Comparison of ENCODE assay signal across 8 mouse cellular contexts in the genomic region with DNA sequence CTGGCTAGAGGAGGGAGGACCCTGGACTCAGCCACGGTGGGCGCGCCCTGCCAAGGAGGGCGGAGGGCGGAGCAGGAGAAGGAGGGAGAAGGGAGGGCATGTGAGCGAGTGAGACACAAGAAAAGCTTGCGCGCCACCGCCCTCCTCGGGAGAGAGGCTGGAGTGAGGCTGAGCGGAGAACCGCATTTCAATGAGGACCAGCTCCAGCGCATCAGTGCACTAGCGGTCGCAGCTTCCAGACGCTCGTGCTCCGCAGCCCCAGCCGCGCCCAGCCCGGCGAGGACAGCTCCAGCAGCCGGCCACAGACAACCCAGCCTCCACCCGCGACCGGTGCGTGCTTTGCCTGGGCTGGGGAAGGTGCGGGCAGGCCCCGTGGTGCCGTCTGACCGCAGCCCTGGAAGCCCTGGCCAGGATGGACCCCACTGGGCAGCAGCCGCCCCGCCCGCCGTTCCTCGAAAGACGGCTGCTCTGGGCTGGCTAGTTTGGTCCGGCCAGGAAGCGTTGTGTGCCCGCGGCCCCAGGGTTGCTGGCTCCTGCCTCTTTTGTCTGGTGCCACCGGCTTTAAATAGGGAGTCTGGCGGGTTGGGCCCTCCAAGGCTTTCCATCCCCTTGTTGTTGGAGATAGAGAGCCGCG. TPM values are rescaled to one million over a fixed set of nuclear protein-coding genes. Genes with fewer than 3 reads are reported as not detected.
A peak's percentile ranks its signal among the peaks of the same experiment; 100 is the strongest.
DNase-seq lines count a peak whose midpoint lies in the region; ATAC-seq and TF ChIP-seq lines count a peak whose summit lies in the region.

No protein-coding gene starts in this region.

- intact Hi-C loops in left cerebral cortex, postnatal 36 days (cut with DNase I), result loop anchor here (2.0 kb wide), 2 partner anchors 88 to 112 kb away; no protein-coding TSS in a partner anchor

- no peak for TF ChIP-seq POLR2A in thymus, adult 2 months (IDR thresholded peaks at IDR 0.05; ENCODE audit: control insufficient read depth, extremely low read depth, insufficient read depth, low read length, poor library complexity)

- H3K4me2 ChIP-seq in intestine, embryonic 16.5 days (ENCODE audit: low read depth, low read length), result peak overlapping the region; percentile 90
- H3K4me2 ChIP-seq in midbrain, embryonic 13.5 days (replicated peaks), result peak overlapping the region; percentile 76
- H3K4me2 ChIP-seq in stomach, embryonic 16.5 days (ENCODE audit: low read depth, low read length), result peak overlapping the region; percentile 85

- peaks cover 38% of the 10 kb centered on the region for H3K27me3 ChIP-seq in embryonic facial prominence, embryonic 10.5 days (replicated peaks; ENCODE audit: low read depth, poor library complexity, severe bottlenecking)
- H3K27me3 ChIP-seq in intestine, embryonic 16.5 days (replicated peaks; ENCODE audit: control insufficient read depth, insufficient read depth, low read length), result peaks cover 11% of the 10 kb centered on the region; the same call in 1 of the 2 replicates
- H3K27me3 ChIP-seq in midbrain, embryonic 13.5 days, result no peaks in the 10 kb centered on the region
- H3K27me3 ChIP-seq in stomach, embryonic 16.5 days (ENCODE audit: control insufficient read depth, insufficient read depth, low read length), result peaks cover 12% of the 10 kb centered on the region
- H3K27me3 ChIP-seq in thymus, adult 2 months (ENCODE audit: control insufficient read depth, insufficient read depth, low read length), result no peaks in the 10 kb centered on the region

- DNase-seq in adrenal gland, postnatal 14 days, result peak; percentile 54
- peak; percentile 88 for DNase-seq in embryonic facial prominence, embryonic 10.5 days (ENCODE audit: low spot score)
- peak; percentile 74 to 88 for DNase-seq in gastrocnemius, postnatal 4 days (ENCODE audit: low spot score in 2 of 2)
- peak; percentile 86 to 89 for DNase-seq in left cerebral cortex, postnatal 36 days (ENCODE audit: low spot score in 2 of 2)
- DNase-seq in thymus, adult 2 months, result no peak

- H3K27ac ChIP-seq in embryonic facial prominence, embryonic 10.5 days (replicated peaks), result peak overlapping the region; percentile 91
- H3K27ac ChIP-seq in intestine, embryonic 16.5 days (ENCODE audit: low read length), result 0 out of 2 replicates have a peak overlapping the region, but pooled peaks have one; percentile 18
- peak overlapping the region; percentile 99 for H3K27ac ChIP-seq in midbrain, embryonic 13.5 days
- no peak overlapping the region; the same call in 1 of the 2 replicates for H3K27ac ChIP-seq in stomach, embryonic 16.5 days (ENCODE audit: low read length)
- no peak overlapping the region for H3K27ac ChIP-seq in thymus, adult 2 months (ENCODE audit: control insufficient read depth, insufficient read depth, low read length)

- ATAC-seq in intestine, embryonic 16.5 days, result peak; percentile 94
- ATAC-seq in midbrain, embryonic 13.5 days, result peak; percentile 96
- ATAC-seq in stomach, embryonic 16.5 days (ENCODE audit: insufficient read depth, low FRiP score), result peak; percentile 90

- under 1% methylated on average over 45 of the region's 45 CpGs for WGBS in embryonic facial prominence, embryonic 10.5 days
- WGBS in intestine, embryonic 16.5 days, result under 1% methylated on average over 44 of the region's 45 CpGs
- under 1% methylated on average over 44 of the region's 45 CpGs for WGBS in midbrain, embryonic 13.5 days
- under 1% methylated on average over 43 of the region's 45 CpGs for WGBS in stomach, embryonic 16.5 days
- 6% methylated on average over 45 of the region's 45 CpGs for WGBS in thymus, adult 2 months

- peak overlapping the region; percentile 65 for H3K9ac ChIP-seq in intestine, embryonic 16.5 days (ENCODE audit: low read depth, low read length)
- H3K9ac ChIP-seq in midbrain, embryonic 13.5 days (replicated peaks), result peak overlapping the region; percentile 99
- H3K9ac ChIP-seq in stomach, embryonic 16.5 days (ENCODE audit: low read length), result peak overlapping the region; percentile 70

- no peak for TF ChIP-seq CTCF in thymus, adult 2 months (IDR thresholded peaks at IDR 0.05; ENCODE audit: borderline replicate concordance, control insufficient read depth, extremely low read depth, insufficient read depth, low read length, poor library complexity)

- H3K9me3 ChIP-seq in embryonic facial prominence, embryonic 10.5 days, result no peaks in the 10 kb centered on the region
- no peaks in the 10 kb centered on the region for H3K9me3 ChIP-seq in intestine, embryonic 16.5 days (ENCODE audit: control insufficient read depth, low read length)
- H3K9me3 ChIP-seq in midbrain, embryonic 13.5 days, result no peaks in the 10 kb centered on the region
- H3K9me3 ChIP-seq in stomach, embryonic 16.5 days (replicated peaks; ENCODE audit: control insufficient read depth, low read length), result no peaks in the 10 kb centered on the region

- peak overlapping the region; percentile 80 for H3K4me3 ChIP-seq in embryonic facial prominence, embryonic 10.5 days
- peak overlapping the region; percentile 58 for H3K4me3 ChIP-seq in intestine, embryonic 16.5 days (ENCODE audit: low read length)
- peak overlapping the region; percentile 90 for H3K4me3 ChIP-seq in midbrain, embryonic 13.5 days (replicated peaks)
- H3K4me3 ChIP-seq in stomach, embryonic 16.5 days (replicated peaks; ENCODE audit: low read length), result peak overlapping the region; percentile 55
- no peak overlapping the region for H3K4me3 ChIP-seq in thymus, adult 2 months (ENCODE audit: control insufficient read depth, insufficient read depth, low read length)

- H3K4me1 ChIP-seq in embryonic facial prominence, embryonic 10.5 days, result peaks cover 26% of the 10 kb centered on the region
- H3K4me1 ChIP-seq in intestine, embryonic 16.5 days (ENCODE audit: control insufficient read depth, insufficient read depth, low read length), result peaks cover 11% of the 10 kb centered on the region
- peaks cover 45% of the 10 kb centered on the region for H3K4me1 ChIP-seq in midbrain, embryonic 13.5 days (replicated peaks)
- H3K4me1 ChIP-seq in stomach, embryonic 16.5 days (ENCODE audit: control insufficient read depth, insufficient read depth, low read length), result peaks cover 6% of the 10 kb centered on the region; the same call in 1 of the 2 replicates
- no peaks in the 10 kb centered on the region for H3K4me1 ChIP-seq in thymus, adult 2 months (replicated peaks; ENCODE audit: control insufficient read depth, insufficient read depth, low read length)

- H3K36me3 ChIP-seq in embryonic facial prominence, embryonic 10.5 days (replicated peaks), result peaks cover 4% of the 10 kb centered on the region; the same call in 1 of the 2 replicates
- H3K36me3 ChIP-seq in intestine, embryonic 16.5 days (ENCODE audit: control insufficient read depth, insufficient read depth, low read length), result no peaks in the 10 kb centered on the region
- peaks cover 7% of the 10 kb centered on the region for H3K36me3 ChIP-seq in midbrain, embryonic 13.5 days
- H3K36me3 ChIP-seq in stomach, embryonic 16.5 days (ENCODE audit: control insufficient read depth, insufficient read depth, low read length), result no peaks in the 10 kb centered on the region
- H3K36me3 ChIP-seq in thymus, adult 2 months (ENCODE audit: control insufficient read depth, insufficient read depth, low read length), result no peaks in the 10 kb centered on the region

RNA-seq across cellular contexts. Expression of a gene that starts 0.4 kb away (rescaled TPM):
- total RNA-seq in adrenal gland, postnatal 14 days (2021), result 5.0 and 16.9 TPM in 2 replicates
- polyA plus RNA-seq in embryonic facial prominence, embryonic 10.5 days (2016; fragmentation: Nextera tagmentation; extraction: Ambion mirVana), result 36.6 and 44.8 TPM in 2 replicates
- total RNA-seq in gastrocnemius, postnatal 4 days (2021), result 10 to 100 TPM; 78.9 to 96.4 TPM
- 9.3 and 11.6 TPM in 2 replicates for polyA plus RNA-seq in intestine, embryonic 16.5 days (2015; fragmentation: Nextera tagmentation; extraction: Ambion mirVana)
- 100 to 1,000 TPM; 877 to 948 TPM for total RNA-seq in left cerebral cortex, postnatal 36 days (2021)
- polyA plus RNA-seq in midbrain, embryonic 13.5 days (2015; fragmentation: Nextera tagmentation; extraction: Ambion mirVana), result 238 and 242 TPM in 2 replicates
- 9.8 and 11.8 TPM in 2 replicates for polyA plus RNA-seq in stomach, embryonic 16.5 days (2015; fragmentation: Nextera tagmentation; extraction: Ambion mirVana)
- polyA plus RNA-seq in thymus, adult 2 months (2012; rRNA removed), result 1.6 and 1.9 TPM in 2 replicates

Comparison
In these comparisons a context has a peak if more than half of its experiments do, and no peak if none do; other contexts are left out.
1. H3K27ac ChIP-seq: peak in embryonic facial prominence, embryonic 10.5 days (single experiment), intestine, embryonic 16.5 days (single experiment) and midbrain, embryonic 13.5 days (single experiment); none in stomach, embryonic 16.5 days (single experiment) and thymus, adult 2 months (single experiment).
2. Peak in every context shown above with its lines, with median percentiles within 50 percentile points of each other: ATAC-seq, H3K4me2 ChIP-seq and H3K9ac ChIP-seq.